Mouse (Mus musculus) midbrain, postnatal 0 days (tissue): ENCODE results near the gene Snrnp40. TPM values are rescaled to one million over a fixed set of nuclear protein-coding genes. Genes with fewer than 3 reads are reported as not detected.

ENCODE experiments used
- ATAC-seq: fragments of 200-750 bp; cut with Nextera tagmentation; 2 replicates; pipeline ENCODE4 v1.8.0; 2017; ENCODE audit warnings: moderate number of reproducible peaks, mild to moderate bottlenecking, moderate TSS enrichment, moderate library complexity; ENCODE audit not compliant: low FRiP score
- DNase-seq: peaks from one replicate; pipeline ENCODE4 v3.0.0-alpha.2; 2015; ENCODE audit warnings: low spot score
- H3K27ac ChIP-seq: fragments of 300-500 bp; sonication (generic); 2 replicates; pipeline ENCODE4 v1.5.1; 2014; ENCODE audit warnings: low read depth, mild to moderate bottlenecking, low read length, mixed read lengths
- H3K27me3 ChIP-seq: fragments of 300-500 bp; sonication (generic); 2 replicates; pipeline ENCODE4 v1.6.1; 2014; ENCODE audit warnings: low read length, control low read depth, mixed read lengths; ENCODE audit not compliant: insufficient read depth
- H3K36me3 ChIP-seq: fragments of 300-500 bp; sonication (generic); 2 replicates; pipeline ENCODE4 v1.6.1; 2014; ENCODE audit warnings: low read length, control low read depth, mixed read lengths; ENCODE audit not compliant: insufficient read depth
- H3K4me1 ChIP-seq: fragments of 300-500 bp; sonication (generic); 2 replicates; pipeline ENCODE4 v1.6.1; 2014; ENCODE audit warnings: mild to moderate bottlenecking, control low read depth, antibody characterized with exemption, low read length, mixed read lengths; ENCODE audit not compliant: insufficient read depth
- H3K4me2 ChIP-seq: fragments of 300-500 bp; sonication (generic); 2 replicates; pipeline ENCODE4 v1.6.1; 2014; ENCODE audit warnings: low read depth, mild to moderate bottlenecking, low read length, mixed read lengths; ENCODE audit not compliant: poor library complexity, severe bottlenecking
- H3K4me3 ChIP-seq: fragments of 300-500 bp; sonication (generic); 2 replicates; pipeline ENCODE4 v1.5.1; 2014; ENCODE audit warnings: low read depth, mild to moderate bottlenecking, low read length, moderate library complexity
- H3K9ac ChIP-seq: fragments of 300-500 bp; sonication (generic); replicated peaks from 2 replicates; pipeline ENCODE4 v1.6.1; 2014; ENCODE audit warnings: mild to moderate bottlenecking, low read length, moderate library complexity, mixed read lengths; ENCODE audit not compliant: poor library complexity, severe bottlenecking
- H3K9me3 ChIP-seq: fragments of 300-500 bp; sonication (generic); 2 replicates; pipeline ENCODE4 v1.6.1; 2016; ENCODE audit warnings: low read length, control low read depth
- CTCF ChIP-seq: IDR thresholded peaks from 2 replicates; pipeline ENCODE4 v1.5.1; 2016; ENCODE audit warnings: antibody characterized with exemption, mild to moderate bottlenecking
- WGBS: fragments of 180-500 bp; shearing (Covaris S2); extraction: QIAGEN DNeasy Blood & Tissue Kit; methylation state at CpG from one replicate; pipeline ENCODE4 v1.1.7; 2014; 5-methylcytosine and 5-hydroxymethylcytosine counted together
- polyA plus RNA-seq: library from polyadenylated mRNA; unstranded; fragments of >200 nt; fragmentation: Nextera tagmentation; extraction: Ambion mirVana; gene quantifications from 2 replicates; pipeline ENCODE4 v1.2.1, GENCODE M21; 2015
- total RNA-seq: library from RNA; depleted of rRNA; stranded (reverse); fragments of >200 nt; gene quantifications from 2 replicates; pipeline ENCODE4 v1.2.3, GENCODE M21; 2014

Snrnp40 gene
- total and polyA plus RNA-seq, 2 experiments from 2014 or later: 70.2 to 75.5 TPM

DNA sequence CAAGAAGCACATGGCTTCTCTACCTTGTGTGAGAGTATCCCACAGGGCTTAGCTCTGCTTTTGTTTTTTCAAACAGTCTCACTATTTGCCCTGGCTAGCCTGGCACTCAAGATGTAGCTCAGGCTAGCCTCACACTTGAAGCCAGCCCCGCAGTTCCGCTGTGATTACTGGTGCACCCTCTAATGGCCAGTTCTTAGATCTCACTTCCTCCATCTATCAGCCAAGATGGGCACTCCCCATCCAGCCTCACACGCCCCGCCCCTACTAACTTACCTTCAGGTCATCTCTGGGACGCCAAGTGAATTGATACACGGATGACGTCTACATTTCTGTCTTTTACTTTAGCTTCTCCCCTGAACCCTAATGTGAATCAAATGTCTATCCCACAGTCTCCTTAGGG, 40.4 kb upstream of the Snrnp40 start:
- no peak overlapping the region for H3K4me2 ChIP-seq
- H3K27me3 ChIP-seq: no peaks in the 10 kb centered on the region
- 0 out of 2 replicates have a peak, but pooled peaks have one; percentile 7 for TF ChIP-seq CTCF
- DNase-seq: no peak
- 92% methylated on average over 7 of the region's 7 CpGs for WGBS
- H3K4me1 ChIP-seq: no peaks in the 10 kb centered on the region; the same call in 1 of the 2 replicates
- ATAC-seq: no peak
- H3K36me3 ChIP-seq: peaks cover 42% of the 10 kb centered on the region
- no peak overlapping the region for H3K27ac ChIP-seq
- no peaks in the 10 kb centered on the region for H3K9me3 ChIP-seq
- H3K9ac ChIP-seq: no peak overlapping the region
- no peak overlapping the region for H3K4me3 ChIP-seq

DNA sequence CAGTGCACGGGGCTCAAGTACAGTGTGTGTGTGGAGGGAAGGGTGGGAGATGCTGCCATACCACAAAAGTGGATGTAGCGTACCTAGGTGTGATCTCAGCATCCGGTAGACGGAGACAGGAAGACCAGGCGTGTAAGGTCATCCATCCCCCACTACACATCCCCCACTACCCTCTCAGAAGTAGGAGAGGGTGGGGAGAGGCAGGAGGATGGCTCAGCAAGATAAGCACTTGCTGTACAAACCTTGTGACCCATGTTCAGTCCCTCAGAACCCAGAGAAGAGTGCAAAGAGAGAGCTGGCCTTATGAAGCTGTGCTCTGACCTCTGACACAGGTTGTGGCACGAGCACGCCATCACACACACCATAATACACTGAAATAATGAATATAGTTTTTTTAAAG, 38.3 kb upstream of the Snrnp40 start:
- Histone ChIP-seq H3K27ac (no peak overlapping the region), H3K4me1 (no peaks in the 10 kb centered on the region; the same call in 1 of the 2 replicates), H3K4me3 (no peak overlapping the region), H3K36me3 (peaks cover 44% of the 10 kb centered on the region), H3K27me3 (no peaks in the 10 kb centered on the region), H3K9me3 (no peaks in the 10 kb centered on the region), H3K9ac (no peak overlapping the region), H3K4me2 (no peak overlapping the region)
- TF ChIP-seq CTCF: no peak
- DNase-seq: no peak
- ATAC-seq: no peak
- 97% methylated on average over 7 of the region's 7 CpGs for WGBS

DNA sequence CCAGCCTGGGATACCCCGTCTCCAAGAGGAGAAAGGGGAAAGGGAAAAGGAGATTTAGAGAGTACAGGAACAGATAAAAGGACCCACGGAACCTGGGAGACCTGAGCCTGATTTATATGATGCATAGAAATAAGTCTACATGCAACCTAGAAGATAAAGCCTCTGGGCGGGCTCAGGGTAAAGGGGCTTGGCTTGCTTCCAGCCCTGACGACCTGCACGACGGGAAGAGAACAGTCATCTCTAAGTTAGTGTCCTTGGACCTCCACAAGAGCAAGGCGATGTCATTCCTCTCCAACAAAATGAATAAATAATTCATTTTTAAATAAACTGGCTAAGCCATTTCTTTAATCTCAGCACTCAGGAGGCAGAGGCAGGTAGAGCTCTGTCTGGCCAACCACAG, 37.4 kb upstream of the Snrnp40 start:
- 81% methylated on average over 7 of the region's 7 CpGs for WGBS
- peaks cover 45% of the 10 kb centered on the region for H3K36me3 ChIP-seq
- no peak for DNase-seq
- H3K4me1 ChIP-seq: no peaks in the 10 kb centered on the region; the same call in 1 of the 2 replicates
- H3K9me3 ChIP-seq: no peaks in the 10 kb centered on the region
- H3K9ac ChIP-seq: no peak overlapping the region
- H3K4me2 ChIP-seq: no peak overlapping the region
- TF ChIP-seq CTCF: no peak
- no peak overlapping the region for H3K4me3 ChIP-seq
- no peak overlapping the region for H3K27ac ChIP-seq
- no peaks in the 10 kb centered on the region for H3K27me3 ChIP-seq
- ATAC-seq: no peak

DNA sequence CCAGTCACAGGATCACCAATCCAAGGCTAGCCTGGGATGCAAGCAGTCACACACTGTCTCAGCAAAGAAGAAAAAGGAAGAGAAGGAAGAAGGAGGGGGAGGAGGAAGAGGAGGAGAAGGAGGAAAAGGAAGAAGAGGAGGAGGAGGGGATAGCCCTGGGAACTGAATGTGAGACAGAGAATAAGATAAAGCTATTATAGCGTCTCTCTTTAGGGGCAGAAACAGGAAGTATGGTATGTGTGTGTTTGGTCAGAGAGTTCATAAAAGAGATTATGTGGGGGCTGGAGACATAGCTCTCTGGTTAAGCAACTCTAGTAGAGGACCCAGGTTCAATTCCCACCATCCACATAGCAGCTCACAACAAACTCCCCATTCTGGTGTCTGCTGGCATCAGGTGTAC, 36.8 kb upstream of the Snrnp40 start:
- no peaks in the 10 kb centered on the region for H3K9me3 ChIP-seq
- H3K27ac ChIP-seq: no peak overlapping the region
- ATAC-seq (no peak), DNase-seq (no peak)
- no peak overlapping the region for H3K9ac ChIP-seq
- H3K4me1 ChIP-seq: no peaks in the 10 kb centered on the region; the same call in 1 of the 2 replicates
- H3K27me3 ChIP-seq: no peaks in the 10 kb centered on the region
- H3K4me3 ChIP-seq: no peak overlapping the region
- 85% methylated on average over 1 of the region's 1 CpGs for WGBS
- no peak for TF ChIP-seq CTCF
- H3K4me2 ChIP-seq: no peak overlapping the region
- peaks cover 40% of the 10 kb centered on the region for H3K36me3 ChIP-seq

DNA sequence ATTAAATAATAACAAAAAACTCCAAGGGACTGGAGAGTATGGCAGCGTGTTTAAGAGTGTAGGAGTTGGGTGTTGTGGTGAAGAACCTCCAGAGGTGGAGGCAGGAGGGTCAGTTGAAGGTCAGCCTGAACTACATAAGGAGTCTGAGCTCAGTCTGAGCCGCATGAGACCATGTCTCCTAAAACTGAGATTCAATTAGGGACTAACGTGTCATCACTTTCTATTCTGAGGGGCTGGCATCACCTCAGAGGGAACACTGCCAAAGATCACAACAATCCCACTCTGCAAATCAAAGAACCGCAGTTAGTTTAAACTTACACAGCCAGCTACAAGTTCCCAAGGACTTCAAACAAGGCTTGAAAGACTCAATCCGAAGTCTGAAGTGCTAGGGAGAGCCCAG, 36.3 kb upstream of the Snrnp40 start:
- no peak overlapping the region for H3K4me3 ChIP-seq
- H3K4me2 ChIP-seq: no peak overlapping the region
- peaks cover 36% of the 10 kb centered on the region for H3K36me3 ChIP-seq
- H3K27me3 ChIP-seq: no peaks in the 10 kb centered on the region
- TF ChIP-seq CTCF: no peak
- no peak overlapping the region for H3K9ac ChIP-seq
- no peaks in the 10 kb centered on the region; the same call in 1 of the 2 replicates for H3K4me1 ChIP-seq
- H3K27ac ChIP-seq: no peak overlapping the region
- H3K9me3 ChIP-seq: no peaks in the 10 kb centered on the region
- DNase-seq (no peak), ATAC-seq (no peak)
- 75% methylated on average over 5 of the region's 5 CpGs for WGBS

DNA sequence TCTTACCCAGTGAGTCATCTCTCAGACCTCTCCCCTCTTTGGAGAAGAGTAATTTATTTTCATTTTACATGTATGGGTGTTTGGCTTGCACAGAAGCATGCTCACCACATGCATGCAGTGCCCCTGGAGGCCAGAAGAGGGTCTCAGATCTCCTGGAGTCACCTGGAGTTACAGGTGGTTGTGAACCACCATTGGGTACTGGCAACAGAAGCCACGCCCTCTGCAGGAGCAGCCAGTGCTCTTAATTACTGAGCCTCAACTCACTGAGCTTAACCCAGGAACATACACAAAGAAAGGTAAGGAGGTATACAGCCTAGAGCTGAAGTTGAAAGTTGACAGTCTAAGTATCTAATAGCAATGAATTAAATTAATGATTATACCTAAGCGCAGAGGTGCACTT, 34.5 kb upstream of the Snrnp40 start:
- Histone ChIP-seq H3K36me3 (peaks cover 39% of the 10 kb centered on the region), H3K9me3 (no peaks in the 10 kb centered on the region), H3K4me2 (no peak overlapping the region), H3K4me1 (no peaks in the 10 kb centered on the region; the same call in 1 of the 2 replicates), H3K27me3 (no peaks in the 10 kb centered on the region), H3K27ac (no peak overlapping the region), H3K9ac (no peak overlapping the region), H3K4me3 (no peak overlapping the region)
- no peak for DNase-seq
- WGBS: 96% methylated on average over 2 of the region's 2 CpGs
- TF ChIP-seq CTCF: peak; percentile 30
- ATAC-seq: no peak
